Mouse (Mus musculus): ENCODE results near the gene Syt8. TPM values are rescaled to one million over a fixed set of nuclear protein-coding genes. Genes with fewer than 3 reads are reported as not detected.

Gene Syt8
- polyA plus RNA-seq, 1 experiment from 2014 or later: not detected

- Histone ChIP-seq H3K4me1 (ENCODE audit: control insufficient read depth, insufficient read depth, low read depth, low read length) (no peaks in the 10 kb centered on the region), H3K4me2 (ENCODE audit: low read length) (no peak overlapping the region), H3K9ac (ENCODE audit: low read depth, low read length) (no peak overlapping the region), H3K9me3 (ENCODE audit: control insufficient read depth, low read length) (peaks cover 2% of the 10 kb centered on the region; the same call in 1 of the 2 replicates), H3K27me3 (replicated peaks; ENCODE audit: control insufficient read depth, insufficient read depth, low read length) (no peaks in the 10 kb centered on the region), H3K36me3 (ENCODE audit: control insufficient read depth, insufficient read depth, low read length) (no peaks in the 10 kb centered on the region), H3K27ac (ENCODE audit: low read depth, low read length) (no peak overlapping the region), H3K4me3 (ENCODE audit: low read length) (no peak overlapping the region)
- no peak for ATAC-seq
- WGBS: 82% methylated on average over 5 of the region's 5 CpGs
Observed at GRCm38 (mm10) chr7:142419887-142420286, 14.8 kb upstream of the Syt8 start.

GRCm38 (mm10) chr7:142421826-142422225, 12.8 kb upstream of the Syt8 start:
- no peak overlapping the region for H3K4me3 ChIP-seq (ENCODE audit: low read length)
- no peak overlapping the region for H3K4me2 ChIP-seq (ENCODE audit: low read length)
- H3K9ac ChIP-seq (ENCODE audit: low read depth, low read length): no peak overlapping the region
- H3K9me3 ChIP-seq (ENCODE audit: control insufficient read depth, low read length): peaks cover 2% of the 10 kb centered on the region; the same call in 1 of the 2 replicates
- no peaks in the 10 kb centered on the region for H3K36me3 ChIP-seq (ENCODE audit: control insufficient read depth, insufficient read depth, low read length)
- H3K27ac ChIP-seq (ENCODE audit: low read depth, low read length): no peak overlapping the region
- no peaks in the 10 kb centered on the region for H3K4me1 ChIP-seq (ENCODE audit: control insufficient read depth, insufficient read depth, low read depth, low read length)
- no peak for ATAC-seq
- H3K27me3 ChIP-seq (replicated peaks; ENCODE audit: control insufficient read depth, insufficient read depth, low read length): no peaks in the 10 kb centered on the region
- WGBS: 80% methylated on average over 2 of the region's 2 CpGs

GRCm38 (mm10) chr7:142425641-142426213, 8.9 kb upstream of the Syt8 start:
- no peaks in the 10 kb centered on the region for H3K9me3 ChIP-seq (ENCODE audit: control insufficient read depth, low read length)
- H3K27ac ChIP-seq (ENCODE audit: low read depth, low read length): no peak overlapping the region
- H3K27me3 ChIP-seq (replicated peaks; ENCODE audit: control insufficient read depth, insufficient read depth, low read length): no peaks in the 10 kb centered on the region
- WGBS: 54% methylated on average over 11 of the region's 11 CpGs
- ATAC-seq: no peak
- H3K9ac ChIP-seq (ENCODE audit: low read depth, low read length): no peak overlapping the region
- H3K4me1 ChIP-seq (ENCODE audit: control insufficient read depth, insufficient read depth, low read depth, low read length): peaks cover 7% of the 10 kb centered on the region
- no peak overlapping the region for H3K4me2 ChIP-seq (ENCODE audit: low read length)
- H3K4me3 ChIP-seq (ENCODE audit: low read length): no peak overlapping the region
- no peaks in the 10 kb centered on the region for H3K36me3 ChIP-seq (ENCODE audit: control insufficient read depth, insufficient read depth, low read length)

GRCm38 (mm10) chr7:142428213-142428612, 6.4 kb upstream of the Syt8 start:
- no peak overlapping the region for H3K27ac ChIP-seq (ENCODE audit: low read depth, low read length)
- H3K9ac ChIP-seq (ENCODE audit: low read depth, low read length): no peak overlapping the region
- no peaks in the 10 kb centered on the region for H3K9me3 ChIP-seq (ENCODE audit: control insufficient read depth, low read length)
- WGBS: 7% methylated on average over 7 of the region's 7 CpGs
- H3K36me3 ChIP-seq (ENCODE audit: control insufficient read depth, insufficient read depth, low read length): no peaks in the 10 kb centered on the region
- H3K4me3 ChIP-seq (ENCODE audit: low read length): no peak overlapping the region
- H3K27me3 ChIP-seq (replicated peaks; ENCODE audit: control insufficient read depth, insufficient read depth, low read length): no peaks in the 10 kb centered on the region
- H3K4me2 ChIP-seq (ENCODE audit: low read length): no peak overlapping the region
- no peak for ATAC-seq
- peaks cover 7% of the 10 kb centered on the region for H3K4me1 ChIP-seq (ENCODE audit: control insufficient read depth, insufficient read depth, low read depth, low read length)

GRCm38 (mm10) chr7:142430160-142430678, 4.4 kb upstream of the Syt8 start:
- Histone ChIP-seq H3K4me1 (ENCODE audit: control insufficient read depth, insufficient read depth, low read depth, low read length) (peaks cover 7% of the 10 kb centered on the region), H3K27me3 (replicated peaks; ENCODE audit: control insufficient read depth, insufficient read depth, low read length) (no peaks in the 10 kb centered on the region), H3K4me2 (ENCODE audit: low read length) (peak overlapping the region; percentile 1; the same call in 1 of the 2 replicates), H3K4me3 (ENCODE audit: low read length) (no peak overlapping the region), H3K36me3 (ENCODE audit: control insufficient read depth, insufficient read depth, low read length) (no peaks in the 10 kb centered on the region), H3K9me3 (ENCODE audit: control insufficient read depth, low read length) (no peaks in the 10 kb centered on the region), H3K27ac (ENCODE audit: low read depth, low read length) (0 out of 2 replicates have a peak overlapping the region, but pooled peaks have one; percentile 13), H3K9ac (ENCODE audit: low read depth, low read length) (no peak overlapping the region)
- WGBS: 25% methylated on average over 12 of the region's 12 CpGs
- ATAC-seq: peak; percentile 84

- H3K9me3 ChIP-seq (ENCODE audit: control insufficient read depth, low read length): no peaks in the 10 kb centered on the region
- H3K27ac ChIP-seq (ENCODE audit: low read depth, low read length): no peak overlapping the region
- H3K9ac ChIP-seq (ENCODE audit: low read depth, low read length): no peak overlapping the region
- ATAC-seq: no peak
- H3K27me3 ChIP-seq (replicated peaks; ENCODE audit: control insufficient read depth, insufficient read depth, low read length): no peaks in the 10 kb centered on the region
- no peak overlapping the region for H3K4me3 ChIP-seq (ENCODE audit: low read length)
- no peak overlapping the region for H3K4me2 ChIP-seq (ENCODE audit: low read length)
- WGBS: 78% methylated on average over 14 of the region's 14 CpGs
- no peaks in the 10 kb centered on the region for H3K36me3 ChIP-seq (ENCODE audit: control insufficient read depth, insufficient read depth, low read length)
- H3K4me1 ChIP-seq (ENCODE audit: control insufficient read depth, insufficient read depth, low read depth, low read length): peaks cover 7% of the 10 kb centered on the region
Observed at GRCm38 (mm10) chr7:142431106-142431505, 3.5 kb upstream of the Syt8 start.

GRCm38 (mm10) chr7:142433623-142434022, 1.0 kb upstream of the Syt8 start:
- Histone ChIP-seq H3K27me3 (replicated peaks; ENCODE audit: control insufficient read depth, insufficient read depth, low read length) (no peaks in the 10 kb centered on the region), H3K4me1 (ENCODE audit: control insufficient read depth, insufficient read depth, low read depth, low read length) (peaks cover 7% of the 10 kb centered on the region), H3K36me3 (ENCODE audit: control insufficient read depth, insufficient read depth, low read length) (no peaks in the 10 kb centered on the region), H3K4me3 (ENCODE audit: low read length) (no peak overlapping the region), H3K9me3 (ENCODE audit: control insufficient read depth, low read length) (no peaks in the 10 kb centered on the region), H3K27ac (ENCODE audit: low read depth, low read length) (no peak overlapping the region), H3K4me2 (ENCODE audit: low read length) (no peak overlapping the region), H3K9ac (ENCODE audit: low read depth, low read length) (no peak overlapping the region)
- WGBS: 53% methylated on average over 19 of the region's 19 CpGs
- no peak for ATAC-seq

- H3K9ac ChIP-seq (ENCODE audit: low read depth, low read length): no peak overlapping the region
- peaks cover 2% of the 10 kb centered on the region for H3K4me1 ChIP-seq (ENCODE audit: control insufficient read depth, insufficient read depth, low read depth, low read length)
- H3K4me3 ChIP-seq (ENCODE audit: low read length): no peak overlapping the region
- no peaks in the 10 kb centered on the region for H3K36me3 ChIP-seq (ENCODE audit: control insufficient read depth, insufficient read depth, low read length)
- H3K27ac ChIP-seq (ENCODE audit: low read depth, low read length): no peak overlapping the region
- 37% methylated on average over 4 of the region's 4 CpGs for WGBS
- no peaks in the 10 kb centered on the region for H3K9me3 ChIP-seq (ENCODE audit: control insufficient read depth, low read length)
- ATAC-seq: no peak
- no peak overlapping the region for H3K4me2 ChIP-seq (ENCODE audit: low read length)
- H3K27me3 ChIP-seq (replicated peaks; ENCODE audit: control insufficient read depth, insufficient read depth, low read length): no peaks in the 10 kb centered on the region
Observed at GRCm38 (mm10) chr7:142435524-142435923, 874 bp downstream of the Syt8 start.

- no peak overlapping the region for H3K4me3 ChIP-seq (ENCODE audit: low read length)
- WGBS: 74% methylated on average over 5 of the region's 5 CpGs
- H3K4me2 ChIP-seq (ENCODE audit: low read length): no peak overlapping the region
- no peaks in the 10 kb centered on the region; the same call in 1 of the 2 replicates for H3K4me1 ChIP-seq (ENCODE audit: control insufficient read depth, insufficient read depth, low read depth, low read length)
- no peaks in the 10 kb centered on the region for H3K36me3 ChIP-seq (ENCODE audit: control insufficient read depth, insufficient read depth, low read length)
- H3K27me3 ChIP-seq (replicated peaks; ENCODE audit: control insufficient read depth, insufficient read depth, low read length): no peaks in the 10 kb centered on the region
- H3K9ac ChIP-seq (ENCODE audit: low read depth, low read length): no peak overlapping the region
- no peaks in the 10 kb centered on the region for H3K9me3 ChIP-seq (ENCODE audit: control insufficient read depth, low read length)
- H3K27ac ChIP-seq (ENCODE audit: low read depth, low read length): no peak overlapping the region
- no peak for ATAC-seq
Observed at GRCm38 (mm10) chr7:142437324-142437723, 2.7 kb downstream of the Syt8 start.

Measured in hindbrain, embryonic 16.5 days (tissue).